Mouse (Mus musculus) heart, adult 2 months (tissue): ENCODE data around the gene Stk32c. TPM values are rescaled to one million over a fixed set of nuclear protein-coding genes. Genes with fewer than 3 reads are reported as not detected.
A peak's percentile ranks its signal among the peaks of the same experiment; 100 is the strongest.

ENCODE experiments used
- DNase-seq, 2 experiments: peaks; one replicate each; pipeline ENCODE4 v3.0.0; 2021
- H3K27ac ChIP-seq: fragments of 200-600 bp; 2 replicates; pipeline ENCODE4 v1.8.1; 2022
- H3K27me3 ChIP-seq: fragments of 200-500 bp; 2 replicates; pipeline ENCODE4 v1.6.1; 2012; ENCODE audit warnings: mild to moderate bottlenecking, low read length, inconsistent platforms, mixed read lengths; ENCODE audit not compliant: control insufficient read depth, insufficient read depth
- H3K36me3 ChIP-seq: fragments of 200-500 bp; 2 replicates; pipeline ENCODE4 v1.6.1; 2012; ENCODE audit warnings: low read length, inconsistent platforms; ENCODE audit not compliant: control insufficient read depth, insufficient read depth
- H3K4me1 ChIP-seq: fragments of 200-500 bp; 2 replicates; pipeline ENCODE4 v1.6.1; 2011; ENCODE audit warnings: low read length; ENCODE audit not compliant: control insufficient read depth, insufficient read depth
- H3K4me3 ChIP-seq: fragments of 200-600 bp; 2 replicates; pipeline ENCODE4 v1.8.1; 2022
- H3K79me2 ChIP-seq: fragments of 200-500 bp; replicated peaks from 2 replicates; pipeline ENCODE4 v1.6.1; 2012; ENCODE audit warnings: mild to moderate bottlenecking, inconsistent platforms, low read length, moderate library complexity, mixed read lengths; ENCODE audit not compliant: control insufficient read depth, insufficient read depth
- H3K9ac ChIP-seq: fragments of 200-500 bp; 2 replicates; pipeline ENCODE4 v1.6.1; 2012; ENCODE audit warnings: low read depth, mild to moderate bottlenecking, control low read depth, inconsistent platforms, low read length, mixed read lengths
- CTCF ChIP-seq: fragments of 200-600 bp; IDR thresholded peaks from 2 replicates; pipeline ENCODE4 v1.8.1; 2022; ENCODE audit warnings: antibody characterized with exemption, mild to moderate bottlenecking, moderate library complexity
- EP300 ChIP-seq: fragments of 200-500 bp; IDR thresholded peaks from 2 replicates; pipeline ENCODE4 v1.6.1; 2011; ENCODE audit warnings: low read depth, low read length, control low read depth; ENCODE audit not compliant: insufficient read depth
- POLR2A ChIP-seq: fragments of 200-500 bp; IDR thresholded peaks from 2 replicates; pipeline ENCODE4 v1.6.1; 2011; ENCODE audit warnings: mild to moderate bottlenecking, low read depth, low read length, control low read depth; ENCODE audit not compliant: insufficient read depth
- WGBS: fragments of 180-500 bp; shearing (Covaris S2); methylation state at CpG from one replicate; pipeline ENCODE4 v1.1.7; 2018; 5-methylcytosine and 5-hydroxymethylcytosine counted together
- intact Hi-C: fragments of 180-260 bp; cut with DNase I; formaldehyde crosslinking; loops from one replicate; pipeline ENCODE4 v1.15.1; 2025
- polyA plus RNA-seq: library from polyadenylated mRNA; depleted of rRNA; stranded (reverse); fragments of >200 nt; gene quantifications from 2 replicates; pipeline ENCODE4 v1.2.3, GENCODE M21; 2012
- total RNA-seq, 2 experiments: library from RNA; stranded (reverse); gene quantifications; 2 replicates each; pipeline ENCODE4 v1.2.3; 2021

Gene Stk32c
- total and polyA plus RNA-seq, 3 experiments, result 0.68 to 1.1 (median 0.94) TPM

- no peak overlapping the region for H3K9ac ChIP-seq
- TF ChIP-seq CTCF (no peak), POLR2A (no peak), EP300 (peak; percentile 62; the same call in 1 of the 2 replicates)
- H3K4me1 ChIP-seq, result peaks cover 8% of the 10 kb centered on the region
- peak; percentile 35 to 36 for DNase-seq
- no peaks in the 10 kb centered on the region for H3K27me3 ChIP-seq
- no peaks in the 10 kb centered on the region for H3K79me2 ChIP-seq
- H3K27ac ChIP-seq, result no peak overlapping the region
- H3K4me3 ChIP-seq, result no peak overlapping the region
- WGBS, result 35% methylated on average over 10 of the region's 10 CpGs
- no peaks in the 10 kb centered on the region for H3K36me3 ChIP-seq
- intact Hi-C loops, result no loop called here
These were observed 56.6 kb downstream of the Stk32c start for GRCm38 (mm10) chr7:139156341-139157058.

GRCm38 (mm10) chr7:139152927-139153326 is 60.2 kb downstream of the Stk32c start:
- H3K4me3 ChIP-seq, result no peak overlapping the region
- peak overlapping the region; percentile 33; the same call in 1 of the 2 replicates for H3K9ac ChIP-seq
- H3K27ac ChIP-seq, result no peak overlapping the region
- no peaks in the 10 kb centered on the region for H3K79me2 ChIP-seq
- no peak for TF ChIP-seq EP300
- TF ChIP-seq CTCF, result no peak
- no peak for TF ChIP-seq POLR2A
- H3K4me1 ChIP-seq, result peaks cover 12% of the 10 kb centered on the region
- WGBS, result 29% methylated on average over 7 of the region's 7 CpGs
- no peaks in the 10 kb centered on the region for H3K36me3 ChIP-seq
- intact Hi-C loops, result no loop called here
- peak in 1 of 2 experiments; percentile 20 for DNase-seq
- H3K27me3 ChIP-seq, result no peaks in the 10 kb centered on the region

- TF ChIP-seq CTCF (no peak), EP300 (no peak), POLR2A (no peak)
- 30% methylated on average over 10 of the region's 10 CpGs for WGBS
- H3K79me2 ChIP-seq, result no peaks in the 10 kb centered on the region
- H3K27me3 ChIP-seq, result no peaks in the 10 kb centered on the region
- no peak overlapping the region for H3K27ac ChIP-seq
- no peaks in the 10 kb centered on the region for H3K36me3 ChIP-seq
- H3K9ac ChIP-seq, result no peak overlapping the region
- peak in 1 of 2 experiments; percentile 13 for DNase-seq
- peaks cover 12% of the 10 kb centered on the region for H3K4me1 ChIP-seq
- intact Hi-C loops, result no loop called here
- H3K4me3 ChIP-seq, result no peak overlapping the region
These were observed 62.0 kb downstream of the Stk32c start for GRCm38 (mm10) chr7:139151116-139151515.

GRCm38 (mm10) chr7:139149373-139149772 is 63.7 kb downstream of the Stk32c start:
- no peaks in the 10 kb centered on the region for H3K27me3 ChIP-seq
- WGBS, result 59% methylated on average over 7 of the region's 7 CpGs
- intact Hi-C loops, result loop anchor here (5.0 kb wide), 1 partner anchor 38 kb away; no protein-coding TSS in a partner anchor

GRCm38 (mm10) chr7:139147360-139147759 is 65.7 kb downstream of the Stk32c start:
- Histone ChIP-seq H3K4me3 (no peak overlapping the region), H3K4me1 (peaks cover 9% of the 10 kb centered on the region), H3K27me3 (no peaks in the 10 kb centered on the region), H3K9ac (no peak overlapping the region), H3K79me2 (no peaks in the 10 kb centered on the region), H3K36me3 (no peaks in the 10 kb centered on the region), H3K27ac (no peak overlapping the region)
- intact Hi-C loops, result loop anchor here (5.0 kb wide), 1 partner anchor 40 kb away; no protein-coding TSS in a partner anchor
- DNase-seq, result no peak
- TF ChIP-seq CTCF, result no peak
- no peak for TF ChIP-seq EP300
- WGBS, result 44% methylated on average over 4 of the region's 4 CpGs

More at GRCm38 (mm10) chr7:139149373-139149772, 63.7 kb downstream of the Stk32c start:
- Histone ChIP-seq H3K27ac (no peak overlapping the region), H3K4me1 (peaks cover 14% of the 10 kb centered on the region), H3K9ac (no peak overlapping the region), H3K4me3 (no peak overlapping the region), H3K36me3 (no peaks in the 10 kb centered on the region), H3K79me2 (no peaks in the 10 kb centered on the region)
- no peak for DNase-seq
- TF ChIP-seq POLR2A (no peak), EP300 (no peak), CTCF (no peak)

GRCm38 (mm10) chr7:139145891-139146290 is 67.2 kb downstream of the Stk32c start:
- DNase-seq, result no peak
- no peak for TF ChIP-seq EP300
- TF ChIP-seq CTCF, result no peak
- no peak for TF ChIP-seq POLR2A
- Histone ChIP-seq H3K9ac (no peak overlapping the region), H3K79me2 (no peaks in the 10 kb centered on the region), H3K36me3 (no peaks in the 10 kb centered on the region), H3K27me3 (no peaks in the 10 kb centered on the region), H3K4me3 (no peak overlapping the region), H3K27ac (peak overlapping the region; percentile 9; the same call in 1 of the 2 replicates), H3K4me1 (peaks cover 5% of the 10 kb centered on the region; the same call in 1 of the 2 replicates)
- 29% methylated on average over 7 of the region's 7 CpGs for WGBS
- intact Hi-C loops, result loop anchor here (5.0 kb wide), 1 partner anchor 41 kb away; no protein-coding TSS in a partner anchor
